Mouse (Mus musculus): ENCODE results near the gene Plscr1. TPM values are rescaled to one million over a fixed set of nuclear protein-coding genes. Genes with fewer than 3 reads are reported as not detected.

Plscr1 gene
- total RNA-seq (2023) = 8.1 to 11.9 TPM (median 9.0 TPM) in 4 replicates

DNA sequence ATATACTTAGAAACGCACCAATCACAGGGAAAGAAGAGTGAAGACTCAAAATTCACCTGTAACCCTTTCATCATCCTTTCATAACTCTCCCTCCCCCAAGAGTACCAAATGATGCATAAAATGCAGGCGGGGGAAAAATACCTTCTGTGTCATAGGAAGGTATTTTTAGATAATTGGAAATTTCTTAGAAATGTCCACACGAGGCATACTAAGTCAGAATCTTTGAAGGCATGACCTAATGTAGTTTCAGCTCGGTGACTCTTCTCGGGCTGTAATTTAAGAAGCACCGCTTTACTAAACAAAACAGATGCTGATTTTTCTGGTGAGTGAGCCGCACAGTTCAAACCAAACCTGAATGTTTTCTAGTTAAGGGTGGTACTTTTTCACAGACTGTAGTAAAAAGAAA is at the start of gene Plscr1:
Gene Plscr1 (plus strand): TSS at position 304 of the 406 bp plus-strand sequence.

DNA sequence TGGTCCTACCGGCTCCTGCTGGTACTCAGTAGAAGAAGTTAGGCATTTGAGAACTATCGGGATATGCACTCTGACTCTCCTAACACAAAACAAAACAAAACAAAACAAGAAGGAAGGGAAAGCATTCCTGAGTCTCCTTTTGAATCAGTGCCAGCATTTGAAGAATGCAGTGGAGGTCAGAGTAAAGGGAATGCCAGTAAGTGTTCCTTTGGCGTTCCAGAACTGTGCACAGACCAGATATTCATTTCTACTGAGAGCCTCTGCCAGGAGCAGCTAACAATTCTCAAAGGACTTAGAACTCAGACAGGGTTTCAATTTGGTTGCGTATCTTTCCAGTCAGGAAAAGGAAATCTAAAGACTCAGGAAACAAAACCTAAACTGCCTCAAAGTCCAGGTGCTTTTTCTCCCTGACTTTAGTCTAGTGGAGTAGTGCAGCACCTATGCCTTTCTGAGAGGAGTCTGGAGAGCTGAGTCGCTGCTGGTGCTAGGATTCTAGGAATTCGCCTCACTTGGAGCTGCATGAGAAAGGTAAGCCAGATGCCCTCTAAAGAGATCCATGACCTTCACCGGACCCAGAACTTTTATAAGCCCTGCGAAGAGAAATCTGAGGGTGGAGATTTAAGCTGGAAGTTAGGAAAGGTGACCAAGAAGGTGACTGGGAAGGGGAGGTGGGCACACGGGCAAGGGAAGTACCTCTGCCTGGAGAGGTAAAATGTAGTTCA is 26.1 kb downstream of the Plscr1 start, which contains the start of gene Plscr2:
Gene Plscr2 (plus strand): TSS at position 117 of the 722 bp plus-strand sequence.

DNA sequence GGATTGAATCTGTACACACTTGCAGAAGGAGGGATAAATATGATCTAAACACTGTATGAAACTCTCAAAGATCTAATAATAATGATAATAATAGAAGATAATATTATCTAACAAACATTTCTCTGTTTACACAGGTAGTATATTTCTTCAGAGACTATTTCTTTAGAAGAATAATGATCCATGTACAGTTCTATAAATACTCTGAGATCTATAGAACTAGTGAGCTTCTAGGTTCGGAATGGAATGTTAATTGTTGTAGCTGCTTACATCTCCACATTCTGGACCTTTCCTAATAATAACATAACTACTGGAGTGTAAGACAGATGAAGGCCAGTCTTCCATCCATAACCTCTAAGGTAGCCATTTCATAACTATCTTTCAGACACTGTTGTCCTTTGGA is 59.5 kb downstream of the Plscr1 start, which contains the start of gene 1700057G04Rik:
Gene 1700057G04Rik (plus strand): TSS at position 301 of the 400 bp plus-strand sequence.

Other genes with a start within 250 kb of the Plscr1 start
- gene Plscr5, start 56.8 kb upstream of the Plscr1 start, total RNA-seq (2023) = not detected in 4 replicates
- not detected in 4 replicates for gene Plscr2, start 25.9 kb downstream of the Plscr1 start, total RNA-seq (2023)
- not detected in 4 replicates for gene 1700057G04Rik, start 59.6 kb downstream of the Plscr1 start, total RNA-seq (2023)
- 0.34 to 0.61 TPM (median 0.35 TPM) in 4 replicates for gene Plscr4, start 207.6 kb downstream of the Plscr1 start, total RNA-seq (2023)